Mouse (Mus musculus) E14TG2a.4 (cell line): ENCODE results near the gene Hsbp1.
"Not testable (repeated sequence)": the region's sequence is repeated elsewhere in the genome, so short reads cannot be mapped to it uniquely, and the experiment has no call there.

Experiments
- H3K27me3 ChIP-seq: 2 replicates; pipeline ENCODE4 v1.6.1; 2014; ENCODE audit warnings: low read length, control low read depth; ENCODE audit not compliant: insufficient read depth
- H3K36me3 ChIP-seq: 2 replicates; pipeline ENCODE4 v1.6.1; 2014; ENCODE audit warnings: low read length, control low read depth; ENCODE audit not compliant: insufficient read depth
- H3K4me1 ChIP-seq: replicated peaks from 2 replicates; pipeline ENCODE4 v1.6.1; 2014; ENCODE audit warnings: low read depth, low read length, control low read depth
- H3K4me3 ChIP-seq: replicated peaks from 2 replicates; pipeline ENCODE4 v1.5.1; 2014; ENCODE audit warnings: mild to moderate bottlenecking, low read length
- H3K9me3 ChIP-seq: 2 replicates; pipeline ENCODE4 v1.6.1; 2014; ENCODE audit warnings: low read length, control low read depth
- CTCF ChIP-seq: conservative IDR thresholded peaks from 2 replicates; pipeline ENCODE4 v1.5.1; 2014; ENCODE audit warnings: low read length
- NANOG ChIP-seq: IDR thresholded peaks from 2 replicates; pipeline ENCODE4 v1.6.1; 2014; ENCODE audit warnings: borderline replicate concordance, low read length, mixed read lengths
- POU5F1 ChIP-seq: IDR thresholded peaks from 2 replicates; pipeline ENCODE4 v1.6.1; 2014; ENCODE audit warnings: low read length, borderline replicate concordance

The Hsbp1 gene

GRCm38 (mm10) chr8:119345029-119345682 is 868 bp downstream of the Hsbp1 start:
- no peak for TF ChIP-seq NANOG
- TF ChIP-seq CTCF, result no peak
- no peak for TF ChIP-seq POU5F1
- peak overlapping the region; percentile 95 for H3K4me3 ChIP-seq

DNA sequence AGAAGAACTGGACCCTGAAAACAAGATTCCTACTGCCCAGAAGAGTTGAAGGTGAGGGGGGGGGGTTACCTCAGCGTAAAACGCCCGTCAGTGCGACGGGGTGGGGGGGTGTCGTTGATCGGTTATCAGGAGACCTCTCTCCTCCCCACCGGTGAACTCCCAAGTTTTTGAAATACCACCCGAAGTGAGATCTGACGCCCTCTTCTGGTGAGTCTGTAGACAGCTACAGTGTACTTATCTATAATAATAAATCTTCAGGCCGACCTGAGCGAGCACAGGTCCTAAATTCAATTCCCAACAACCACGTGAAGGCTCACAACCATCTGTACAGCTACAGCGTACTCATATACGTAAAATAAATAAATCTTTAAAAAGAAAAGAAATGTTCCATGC is 1.4 kb downstream of the Hsbp1 start:
- TF ChIP-seq CTCF, result peak; percentile 21; the same call in 1 of the 2 replicates
- no peak for TF ChIP-seq NANOG
- no peak for TF ChIP-seq POU5F1
- Histone ChIP-seq H3K4me3 (peak overlapping the region; percentile 95), H3K9me3 (peaks cover 55% of the 10 kb centered on the region), H3K27me3 (no peaks in the 10 kb centered on the region), H3K4me1 (peaks cover 15% of the 10 kb centered on the region), H3K36me3 (peaks cover 40% of the 10 kb centered on the region)

More at GRCm38 (mm10) chr8:119345029-119345682, 868 bp downstream of the Hsbp1 start:
- H3K4me1 ChIP-seq, result peaks cover 12% of the 10 kb centered on the region
- H3K27me3 ChIP-seq, result no peaks in the 10 kb centered on the region
- H3K36me3 ChIP-seq, result peaks cover 40% of the 10 kb centered on the region
- H3K9me3 ChIP-seq, result peaks cover 60% of the 10 kb centered on the region

DNA sequence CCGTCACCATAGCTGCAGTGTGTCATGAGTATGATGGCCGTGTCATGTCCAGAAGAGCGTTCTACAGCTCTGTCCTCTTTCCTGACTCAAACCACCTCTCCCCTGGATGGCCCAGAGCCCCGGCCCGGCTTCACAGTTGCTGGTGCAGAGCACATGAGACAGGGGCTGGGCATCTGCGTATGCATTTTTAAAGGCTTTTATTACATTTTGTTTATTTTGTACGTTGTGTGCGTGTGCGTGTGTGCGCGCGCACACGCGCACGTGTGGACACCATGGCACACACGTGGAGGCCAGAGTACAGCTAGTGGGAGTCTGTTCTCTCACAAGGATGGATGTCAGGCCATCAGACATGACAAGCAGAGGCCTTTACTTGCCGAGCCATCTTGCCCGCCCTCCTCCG is 7.4 kb downstream of the Hsbp1 start:
- no peaks in the 10 kb centered on the region for H3K27me3 ChIP-seq
- no peak for TF ChIP-seq CTCF
- no peak for TF ChIP-seq POU5F1
- TF ChIP-seq NANOG, result no peak
- peaks cover 17% of the 10 kb centered on the region; the same call in 1 of the 2 replicates for H3K4me1 ChIP-seq
- H3K36me3 ChIP-seq, result peaks cover 32% of the 10 kb centered on the region
- peaks cover 22% of the 10 kb centered on the region for H3K9me3 ChIP-seq
- no peak overlapping the region for H3K4me3 ChIP-seq

DNA sequence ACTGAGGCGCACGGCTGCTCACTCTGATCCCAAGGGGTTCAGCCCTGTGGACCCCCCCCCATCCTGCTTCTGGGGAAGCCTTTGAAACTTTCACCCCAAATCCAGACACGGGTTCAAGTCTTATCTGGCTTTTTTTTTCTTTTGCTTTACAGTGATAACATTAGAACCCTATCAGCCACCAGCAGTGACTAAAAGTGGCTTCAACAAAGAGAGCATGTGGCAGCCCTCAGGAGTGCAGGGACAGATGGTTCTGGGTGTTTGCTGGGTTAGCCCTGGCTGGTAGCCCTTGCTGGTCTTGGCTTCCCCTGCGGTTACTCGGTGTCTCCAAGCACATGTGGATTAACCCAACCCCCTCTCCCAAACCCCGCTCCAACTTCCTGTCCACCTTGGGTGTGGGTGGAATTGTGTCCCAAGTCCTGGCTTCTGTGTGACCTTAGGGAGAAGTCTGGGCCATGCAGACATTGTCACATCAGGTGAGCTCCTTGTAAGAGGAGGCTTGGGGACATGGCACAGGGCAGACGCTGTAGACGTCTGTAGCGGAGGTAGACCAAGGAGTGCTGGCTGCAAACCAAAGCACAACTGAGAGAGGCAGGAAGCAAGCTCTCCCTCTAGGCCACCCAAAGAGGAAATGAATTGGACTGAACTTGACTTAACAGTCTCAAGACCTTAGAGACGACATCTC is 8.8 kb downstream of the Hsbp1 start:
- no peaks in the 10 kb centered on the region for H3K27me3 ChIP-seq
- H3K4me1 ChIP-seq, result peaks cover 20% of the 10 kb centered on the region; the same call in 1 of the 2 replicates
- peaks cover 18% of the 10 kb centered on the region for H3K9me3 ChIP-seq
- H3K36me3 ChIP-seq, result peaks cover 17% of the 10 kb centered on the region
- H3K4me3 ChIP-seq, result no peak overlapping the region
- TF ChIP-seq NANOG (no peak), CTCF (no peak), POU5F1 (no peak)

GRCm38 (mm10) chr8:119353659-119354023 is 9.4 kb downstream of the Hsbp1 start:
- TF ChIP-seq NANOG (no peak), POU5F1 (no peak), CTCF (no peak)
- Histone ChIP-seq H3K9me3 (peaks cover 14% of the 10 kb centered on the region), H3K4me1 (peaks cover 22% of the 10 kb centered on the region), H3K27me3 (no peaks in the 10 kb centered on the region), H3K4me3 (no peak overlapping the region), H3K36me3 (peaks cover 12% of the 10 kb centered on the region)

GRCm38 (mm10) chr8:119356631-119357030 is 12.3 kb downstream of the Hsbp1 start:
- not testable (repeated sequence) for H3K9me3 ChIP-seq, H3K27me3 ChIP-seq, H3K4me3 ChIP-seq, H3K36me3 ChIP-seq
- peaks cover 14% of the 10 kb centered on the region for H3K4me1 ChIP-seq
- peak; percentile 48 for TF ChIP-seq CTCF

DNA sequence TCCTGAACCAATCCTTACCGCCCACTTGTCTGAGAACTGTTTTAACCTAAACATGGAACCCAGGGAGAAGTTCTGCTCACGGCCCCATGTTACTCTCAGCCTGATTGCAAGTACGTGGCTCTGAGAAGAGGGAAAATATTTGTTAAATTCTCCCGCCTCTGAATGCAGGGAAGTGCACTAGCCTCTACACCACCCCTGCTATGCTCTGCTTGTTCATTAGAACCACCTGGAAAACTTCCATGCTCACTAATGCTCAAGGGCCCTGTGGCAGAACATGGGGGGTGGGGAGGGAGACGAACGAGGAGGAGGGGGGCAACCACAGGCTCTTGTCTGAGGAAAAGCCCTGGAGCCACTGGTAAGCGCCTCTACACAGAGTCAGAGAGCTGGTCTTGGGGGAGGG is 13.9 kb downstream of the Hsbp1 start:
- peaks cover 9% of the 10 kb centered on the region for H3K4me1 ChIP-seq
- H3K9me3 ChIP-seq, result 0 out of 2 replicates have a peak, but pooled peaks cover 4% of the 10 kb centered on the region
- H3K27me3 ChIP-seq, result no peaks in the 10 kb centered on the region
- no peak for TF ChIP-seq CTCF
- TF ChIP-seq NANOG, result no peak
- no peak for TF ChIP-seq POU5F1
- H3K4me3 ChIP-seq, result no peak overlapping the region
- H3K36me3 ChIP-seq, result no peaks in the 10 kb centered on the region

- TF ChIP-seq NANOG (no peak), POU5F1 (no peak), CTCF (peak; percentile 73)
- H3K4me1 ChIP-seq, result peaks cover 7% of the 10 kb centered on the region
- H3K36me3 ChIP-seq, result no peaks in the 10 kb centered on the region
- H3K4me3 ChIP-seq, result no peak overlapping the region
- 0 out of 2 replicates have a peak, but pooled peaks cover 4% of the 10 kb centered on the region for H3K9me3 ChIP-seq
- no peaks in the 10 kb centered on the region for H3K27me3 ChIP-seq
Observed at GRCm38 (mm10) chr8:119358836-119359235, 14.5 kb downstream of the Hsbp1 start.
